Mouse (Mus musculus) testis, adult 2 months (tissue): ENCODE results near the gene Set.

Experiments used
- CTCF ChIP-seq: fragments of 200-500 bp; IDR thresholded peaks from 2 replicates; pipeline ENCODE4 v1.5.1; 2012; ENCODE audit warnings: low read depth, mild to moderate bottlenecking, inconsistent platforms, low read length, moderate library complexity; ENCODE audit not compliant: control insufficient read depth, insufficient read depth, insufficient replicate concordance
- POLR2A ChIP-seq: fragments of 200-500 bp; IDR thresholded peaks from 2 replicates; pipeline ENCODE4 v1.6.1; 2012; ENCODE audit warnings: low read depth, mild to moderate bottlenecking, inconsistent platforms, low read length, moderate library complexity; ENCODE audit not compliant: control insufficient read depth

DNA sequence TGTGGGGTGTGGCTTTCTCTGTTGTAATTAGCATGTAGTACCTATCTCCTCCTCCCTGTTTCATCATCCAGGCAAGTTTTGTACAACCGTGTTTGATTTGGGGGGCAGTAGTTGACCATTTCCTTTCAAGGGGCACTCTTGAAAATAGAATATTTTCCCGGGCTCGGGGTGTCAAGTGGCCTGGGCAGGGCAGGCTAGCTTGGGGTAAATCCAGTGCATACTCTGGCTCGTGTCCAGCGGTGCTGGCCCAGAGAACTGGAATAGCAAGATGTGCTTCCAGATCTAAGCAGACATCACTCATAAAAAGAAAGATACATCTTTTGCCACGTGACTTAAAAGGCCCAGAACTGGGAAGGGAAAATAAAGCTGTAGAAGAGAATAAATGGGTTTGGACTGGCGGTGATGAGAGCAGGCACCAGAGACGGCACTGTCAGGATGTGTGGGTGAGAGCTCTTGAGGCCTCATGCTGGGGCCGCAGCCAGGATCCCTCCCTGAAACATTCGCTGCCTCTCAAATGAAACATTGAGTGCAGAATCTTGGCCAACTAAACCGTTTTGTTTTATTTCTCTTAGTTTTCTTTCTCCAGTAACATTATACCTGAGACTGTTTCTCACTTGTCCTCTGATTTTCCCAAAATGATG, 42.7 kb upstream of the Set start:
- TF ChIP-seq CTCF (no peak), POLR2A (no peak)
